Mouse (Mus musculus): ENCODE measurements around the gene Fbxo2.

DNA sequence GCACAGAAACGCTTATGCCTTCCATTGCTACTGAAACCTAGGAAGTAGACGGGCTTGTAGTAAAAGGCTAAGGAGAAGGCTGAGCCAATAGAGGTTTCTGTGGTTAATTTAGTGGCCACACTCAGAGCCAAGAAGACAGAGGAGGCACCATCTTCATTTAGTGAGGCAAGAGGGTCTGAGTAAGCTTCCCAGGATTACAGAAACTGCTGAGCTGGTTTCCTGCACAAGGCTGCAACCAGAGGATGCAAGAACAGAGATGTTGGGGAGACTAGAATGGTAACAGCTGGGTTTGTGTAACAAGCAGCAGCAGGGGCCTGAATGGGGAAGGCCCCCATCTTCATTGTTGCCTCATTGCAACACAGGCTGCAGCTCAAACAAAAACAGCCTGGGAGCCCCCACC is 31.7 kb upstream of the Fbxo2 start:
- no peak for TF ChIP-seq POLR2A (IDR thresholded peaks at IDR 0.05; ENCODE audit: control insufficient read depth, extremely low read depth, insufficient read depth, low read length, poor library complexity)
- TF ChIP-seq CTCF (IDR thresholded peaks at IDR 0.05; ENCODE audit: borderline replicate concordance, control insufficient read depth, extremely low read depth, insufficient read depth, low read length, poor library complexity), result no peak

Measured in thymus, adult 2 months (tissue).